Mouse (Mus musculus) liver, postnatal 0 days (tissue): Measurements from ENCODE around the gene Ccdc77. TPM values are rescaled to one million over a fixed set of nuclear protein-coding genes. Genes with fewer than 3 reads are reported as not detected.

Experiments
- ATAC-seq: fragments of 200-750 bp; cut with Nextera tagmentation; 2 replicates; pipeline ENCODE4 v1.8.0; 2017; ENCODE audit warnings: mild to moderate bottlenecking, moderate library complexity
- DNase-seq: peaks from one replicate; pipeline ENCODE4 v3.0.0-alpha.2; 2016
- H3K27ac ChIP-seq: fragments of 300-500 bp; sonication (generic); 2 replicates; pipeline ENCODE4 v1.5.1; 2014; ENCODE audit warnings: antibody characterized with exemption, moderate library complexity, mild to moderate bottlenecking, low read depth
- H3K27me3 ChIP-seq: fragments of 300-500 bp; sonication (generic); 2 replicates; pipeline ENCODE4 v1.6.1; 2014; ENCODE audit warnings: low read length, control low read depth, mixed read lengths; ENCODE audit not compliant: insufficient read depth
- H3K36me3 ChIP-seq: fragments of 300-500 bp; sonication (generic); replicated peaks from 2 replicates; pipeline ENCODE4 v1.6.1; 2014; ENCODE audit warnings: mild to moderate bottlenecking, control low read depth, low read length, moderate library complexity, mixed read lengths; ENCODE audit not compliant: insufficient read depth
- H3K4me1 ChIP-seq: fragments of 300-500 bp; sonication (generic); 2 replicates; pipeline ENCODE4 v1.6.1; 2014; ENCODE audit warnings: antibody characterized with exemption, mild to moderate bottlenecking, control low read depth; ENCODE audit not compliant: insufficient read depth
- H3K4me2 ChIP-seq: fragments of 300-500 bp; sonication (generic); 2 replicates; pipeline ENCODE4 v1.6.1; 2014; ENCODE audit warnings: low read depth, mild to moderate bottlenecking, low read length, moderate library complexity, mixed read lengths
- H3K4me3 ChIP-seq: fragments of 300-500 bp; sonication (generic); 2 replicates; pipeline ENCODE4 v1.5.1; 2014; ENCODE audit warnings: low read depth, low read length
- H3K9ac ChIP-seq: fragments of 300-500 bp; sonication (generic); replicated peaks from 2 replicates; pipeline ENCODE4 v1.6.1; 2014; ENCODE audit warnings: mild to moderate bottlenecking, moderate library complexity
- H3K9me3 ChIP-seq: fragments of 300-500 bp; sonication (generic); 2 replicates; pipeline ENCODE4 v1.6.1; 2016; ENCODE audit warnings: mild to moderate bottlenecking, control low read depth, low read length, mixed read lengths
- CTCF ChIP-seq: sonication (generic); IDR thresholded peaks from 2 replicates; pipeline ENCODE4 v1.5.1; 2016; ENCODE audit warnings: antibody characterized with exemption, low read depth
- EP300 ChIP-seq: IDR thresholded peaks from 2 replicates; pipeline ENCODE4 v1.6.1; 2016; ENCODE audit warnings: antibody characterized with exemption, low read depth, mild to moderate bottlenecking
- WGBS: fragments of 180-500 bp; shearing (Covaris S2); extraction: QIAGEN DNeasy Blood & Tissue Kit; methylation state at CpG from one replicate; pipeline ENCODE4 v1.1.7; 2014; ENCODE audit not compliant: insufficient replicate concordance; 5-methylcytosine and 5-hydroxymethylcytosine counted together
- polyA plus RNA-seq: library from polyadenylated mRNA; unstranded; fragments of >200 nt; fragmentation: Nextera tagmentation; extraction: Ambion mirVana; gene quantifications from 2 replicates; pipeline ENCODE4 v1.2.1, GENCODE M21; 2015

Ccdc77 gene
- polyA plus RNA-seq, 1 experiment from 2014 or later, result 9.2 TPM

DNA sequence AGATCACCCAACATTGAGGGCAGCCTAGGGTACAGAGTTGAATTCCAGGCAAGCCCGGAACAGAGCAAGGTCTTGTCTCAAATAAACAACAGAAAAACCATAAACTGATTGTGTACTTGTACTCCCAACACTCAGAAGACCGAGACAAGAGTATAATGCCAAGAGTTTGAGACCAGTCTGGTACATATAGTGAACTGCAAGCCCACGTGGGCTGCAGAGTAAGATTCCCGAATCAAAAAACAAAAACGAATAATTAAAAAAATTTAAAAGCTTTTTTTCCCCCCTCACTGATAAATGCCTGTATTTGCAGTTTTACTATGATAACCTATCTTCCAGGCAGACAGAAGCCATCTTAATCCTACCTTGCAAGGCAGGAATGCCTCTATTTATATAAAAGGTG is 7.7 kb downstream of the Ccdc77 start:
- no peak for DNase-seq
- 28% methylated on average over 5 of the region's 5 CpGs for WGBS
- peaks cover 10% of the 10 kb centered on the region; the same call in 1 of the 2 replicates for H3K4me1 ChIP-seq
- peak overlapping the region; percentile 51 for H3K4me3 ChIP-seq
- no peaks in the 10 kb centered on the region for H3K9me3 ChIP-seq
- no peak for ATAC-seq
- H3K27me3 ChIP-seq, result no peaks in the 10 kb centered on the region
- peak overlapping the region; percentile 68 for H3K4me2 ChIP-seq
- TF ChIP-seq EP300 (no peak), CTCF (no peak)
- H3K9ac ChIP-seq, result peak overlapping the region; percentile 73
- peak overlapping the region; percentile 91 for H3K27ac ChIP-seq
- peaks cover 9% of the 10 kb centered on the region; the same call in 1 of the 2 replicates for H3K36me3 ChIP-seq

DNA sequence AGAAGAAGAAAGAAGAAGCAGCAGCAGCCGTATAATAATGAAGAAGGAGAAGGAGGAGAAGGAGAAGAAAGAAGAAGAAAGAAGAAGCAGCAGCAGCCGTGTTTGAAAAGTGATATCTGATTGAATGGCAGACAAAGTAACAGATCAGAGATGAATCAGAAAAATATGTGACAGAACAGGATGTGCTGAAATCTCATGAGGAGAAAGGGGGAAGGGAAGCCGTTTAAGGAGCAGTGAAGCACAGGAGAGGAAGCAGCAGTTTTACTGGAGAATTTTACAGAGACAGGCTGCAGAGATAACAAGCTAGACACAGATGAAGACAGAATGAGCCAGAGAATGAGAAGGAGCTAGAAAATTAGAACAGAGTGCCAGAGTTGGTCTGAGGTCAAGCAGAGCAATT is 15.2 kb downstream of the Ccdc77 start:
- TF ChIP-seq CTCF, result no peak
- TF ChIP-seq EP300, result no peak
- 69% methylated on average over 3 of the region's 3 CpGs for WGBS
- Histone ChIP-seq H3K9me3 (no peaks in the 10 kb centered on the region), H3K27ac (no peak overlapping the region), H3K4me2 (no peak overlapping the region), H3K36me3 (peaks cover 51% of the 10 kb centered on the region), H3K27me3 (no peaks in the 10 kb centered on the region), H3K4me1 (no peaks in the 10 kb centered on the region), H3K9ac (no peak overlapping the region), H3K4me3 (no peak overlapping the region)
- DNase-seq (no peak), ATAC-seq (no peak)

DNA sequence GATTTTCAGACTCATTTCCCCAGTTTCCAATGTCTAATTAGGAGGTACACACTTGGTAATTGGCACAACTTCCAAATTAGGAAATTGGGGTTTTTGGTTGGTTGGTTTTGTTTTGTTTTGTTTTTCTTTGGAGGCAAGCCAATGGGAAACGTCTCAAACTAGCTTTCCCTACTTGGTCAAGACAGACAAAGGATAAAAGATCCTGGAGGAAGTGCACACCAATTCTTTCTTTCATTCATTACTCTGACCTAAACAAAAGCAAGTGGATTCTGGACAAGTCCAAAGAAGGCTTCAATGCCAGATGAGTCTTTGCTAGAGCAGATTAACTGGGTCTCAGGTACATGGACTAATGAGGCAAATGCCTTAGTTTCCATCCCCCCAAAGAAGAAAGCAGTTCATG is 20.2 kb downstream of the Ccdc77 start:
- Histone ChIP-seq H3K27me3 (no peaks in the 10 kb centered on the region), H3K36me3 (peaks cover 61% of the 10 kb centered on the region), H3K4me1 (no peaks in the 10 kb centered on the region), H3K9me3 (no peaks in the 10 kb centered on the region), H3K4me2 (no peak overlapping the region), H3K27ac (no peak overlapping the region), H3K9ac (no peak overlapping the region), H3K4me3 (no peak overlapping the region)
- TF ChIP-seq CTCF (no peak), EP300 (no peak)
- DNase-seq, result no peak
- 67% methylated on average over 1 of the region's 1 CpGs for WGBS
- ATAC-seq, result no peak

DNA sequence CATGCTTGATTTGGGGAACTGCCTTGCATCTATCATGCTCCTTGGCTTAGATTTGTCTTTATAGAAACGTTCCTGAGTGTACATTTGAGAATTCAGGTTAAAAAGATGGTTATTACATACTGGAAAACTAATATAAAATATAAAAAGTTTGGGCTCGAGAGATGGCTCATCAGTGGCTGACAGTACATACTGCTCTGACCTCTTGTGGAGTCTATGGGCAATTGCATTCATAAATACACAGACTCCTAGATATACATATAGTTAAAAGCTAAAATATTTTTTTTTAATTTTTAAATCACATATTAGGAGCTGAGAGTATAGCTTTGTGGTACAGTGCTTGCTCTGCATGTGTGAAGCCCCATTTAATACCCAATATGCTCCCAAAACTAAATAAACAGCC is 31.8 kb downstream of the Ccdc77 start:
- Histone ChIP-seq H3K36me3 (peaks cover 70% of the 10 kb centered on the region), H3K27ac (no peak overlapping the region)
- no peak for DNase-seq

DNA sequence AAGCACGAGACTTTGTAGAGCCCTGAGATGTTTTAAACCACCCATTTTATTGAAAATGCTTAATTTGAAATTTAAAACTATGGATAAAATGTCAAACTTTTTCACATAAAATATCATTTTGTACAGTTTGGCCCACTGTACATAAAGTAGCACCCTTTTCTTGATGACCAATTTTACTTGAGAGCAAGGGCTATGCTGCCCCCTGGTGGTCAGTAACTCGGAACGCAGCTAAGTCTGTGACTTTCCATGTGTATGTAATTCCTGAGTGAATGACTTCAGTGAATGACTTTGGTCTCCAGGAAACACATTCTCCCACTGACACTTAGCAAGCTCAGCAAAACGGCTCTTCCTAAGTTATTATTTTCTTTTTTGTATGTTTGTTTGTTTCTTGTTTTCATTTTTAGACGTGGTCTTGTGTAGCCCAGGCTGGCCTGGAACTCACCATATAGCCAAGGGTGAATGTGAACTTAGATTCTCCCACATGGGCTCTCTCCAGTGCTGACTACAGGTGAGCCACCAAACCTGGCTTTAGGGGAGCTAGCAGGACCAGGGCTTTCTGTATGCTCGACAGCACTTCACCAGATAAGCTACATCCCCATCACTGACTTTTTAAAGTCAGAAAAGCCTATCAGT is 39.8 kb downstream of the Ccdc77 start:
- H3K27ac ChIP-seq, result no peak overlapping the region
- no peak overlapping the region for H3K9ac ChIP-seq
- TF ChIP-seq CTCF, result peak; percentile 93
- TF ChIP-seq EP300, result no peak
- no peak overlapping the region for H3K4me2 ChIP-seq
- no peaks in the 10 kb centered on the region for H3K27me3 ChIP-seq
- peaks cover 26% of the 10 kb centered on the region for H3K36me3 ChIP-seq
- no peaks in the 10 kb centered on the region for H3K4me1 ChIP-seq
- ATAC-seq, result no peak
- H3K4me3 ChIP-seq, result no peak overlapping the region
- H3K9me3 ChIP-seq, result no peaks in the 10 kb centered on the region
- peak; percentile 70 for DNase-seq
- WGBS, result 37% methylated on average over 6 of the region's 6 CpGs

More for the DNA sequence above, 31.8 kb downstream of the Ccdc77 start:
- 76% methylated on average over 2 of the region's 2 CpGs for WGBS
- TF ChIP-seq CTCF (peak; percentile 25; the same call in 1 of the 2 replicates), EP300 (no peak)
- no peaks in the 10 kb centered on the region for H3K27me3 ChIP-seq
- no peaks in the 10 kb centered on the region for H3K4me1 ChIP-seq
- no peak for ATAC-seq
- no peak overlapping the region for H3K4me2 ChIP-seq
- no peak overlapping the region for H3K4me3 ChIP-seq
- no peaks in the 10 kb centered on the region for H3K9me3 ChIP-seq
- H3K9ac ChIP-seq, result no peak overlapping the region

DNA sequence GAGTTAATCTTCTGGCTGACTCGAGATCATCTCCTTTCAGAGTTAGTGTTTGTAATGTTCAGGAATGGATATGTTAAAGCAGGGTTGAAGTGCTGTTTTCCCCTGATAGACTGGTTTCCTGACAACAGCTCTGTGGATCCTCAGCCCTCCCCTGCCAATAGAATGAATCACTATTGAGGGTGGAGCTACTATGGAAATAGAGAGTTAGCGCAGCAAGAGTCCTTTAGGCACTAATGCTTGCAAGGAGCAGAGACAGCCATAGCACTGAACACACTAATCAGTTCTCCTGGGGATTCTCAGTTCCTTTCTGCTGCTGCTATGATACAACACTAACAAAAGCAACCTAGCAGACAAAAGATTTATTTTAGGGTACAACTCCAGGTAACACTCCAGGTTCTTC is 43.8 kb downstream of the Ccdc77 start:
- H3K27ac ChIP-seq, result no peak overlapping the region
- WGBS, result 57% methylated on average over 2 of the region's 2 CpGs
- no peak overlapping the region for H3K4me3 ChIP-seq
- H3K4me2 ChIP-seq, result no peak overlapping the region
- no peaks in the 10 kb centered on the region for H3K27me3 ChIP-seq
- H3K9ac ChIP-seq, result no peak overlapping the region
- H3K36me3 ChIP-seq, result peaks cover 9% of the 10 kb centered on the region
- H3K4me1 ChIP-seq, result peaks cover 3% of the 10 kb centered on the region; the same call in 1 of the 2 replicates
- ATAC-seq (no peak), DNase-seq (no peak)
- TF ChIP-seq CTCF (no peak), EP300 (no peak)
- H3K9me3 ChIP-seq, result no peaks in the 10 kb centered on the region
